Mouse (Mus musculus) MEL (cell line): Measurements from ENCODE around the gene Sowaha. TPM values are rescaled to one million over a fixed set of nuclear protein-coding genes. Genes with fewer than 3 reads are reported as not detected.

Experiments
- DNase-seq: peaks from one replicate; pipeline ENCODE4 v3.0.0; 2011; ENCODE audit warnings: low read depth, low spot score
- H3K27ac ChIP-seq: 2 replicates; pipeline ENCODE4 v1.5.1; 2012; ENCODE audit warnings: low read depth, mild to moderate bottlenecking, control low read depth, low read length, moderate library complexity; ENCODE audit not compliant: control insufficient read depth
- H3K27me3 ChIP-seq, 2 experiments: fragments of 150-350 bp in 1 of 2; sonication (generic) in 1 of 2; 2 replicates each; pipeline ENCODE4 v1.6.1; 2012; ENCODE audit warnings: low read length in 2 of 2, mild to moderate bottlenecking in 2 of 2, improper control_type of control experiment in 1 of 2, moderate library complexity in 1 of 2; ENCODE audit not compliant: insufficient read depth in 2 of 2, control insufficient read depth in 1 of 2
- H3K36me3 ChIP-seq, 2 experiments: 2 replicates each; pipeline ENCODE4 v1.6.1; 2012 to 2014; ENCODE audit warnings: low read length in 2 of 2, improper control_type of control experiment in 1 of 2, inconsistent platforms in 1 of 2, mild to moderate bottlenecking in 1 of 2; ENCODE audit not compliant: insufficient read depth in 2 of 2, control insufficient read depth in 1 of 2
- H3K4me1 ChIP-seq, 2 experiments: fragments of 150-350 bp in 1 of 2; sonication (generic) in 1 of 2; 2 replicates each; pipeline ENCODE4 v1.6.1; 2012; ENCODE audit warnings: low read length in 2 of 2, improper control_type of control experiment in 1 of 2, mild to moderate bottlenecking in 1 of 2; ENCODE audit not compliant: insufficient read depth in 2 of 2, control insufficient read depth in 1 of 2
- H3K4me3 ChIP-seq, 2 experiments: fragments of 150-350 bp in 1 of 2; sonication (generic) in 1 of 2; 2 replicates each; pipeline ENCODE4 v1.5.1; 2012; ENCODE audit warnings: low read depth in 2 of 2, low read length in 2 of 2, mild to moderate bottlenecking in 2 of 2, moderate library complexity in 2 of 2, control low read depth in 1 of 2, improper control_type of control experiment in 1 of 2; ENCODE audit not compliant: control insufficient read depth in 1 of 2, insufficient read depth in 1 of 2
- H3K79me2 ChIP-seq: 2 replicates; pipeline ENCODE4 v1.6.1; 2012; ENCODE audit warnings: mild to moderate bottlenecking, low read length, moderate library complexity; ENCODE audit not compliant: control insufficient read depth, poor library complexity, insufficient read depth
- H3K9ac ChIP-seq: 2 replicates; pipeline ENCODE4 v1.6.1; 2012; ENCODE audit warnings: low read depth, mild to moderate bottlenecking, control low read depth, low read length, moderate library complexity; ENCODE audit not compliant: control insufficient read depth, poor library complexity, severe bottlenecking
- H3K9me3 ChIP-seq: fragments of 150-350 bp; sonication (generic); replicated peaks from 2 replicates; pipeline ENCODE4 v1.6.1; 2012; ENCODE audit warnings: mild to moderate bottlenecking, low read length, improper control_type of control experiment, moderate library complexity; ENCODE audit not compliant: insufficient read depth
- CHD1 ChIP-seq: IDR thresholded peaks from 2 replicates; pipeline ENCODE4 v1.6.1; 2012; ENCODE audit warnings: low read depth, mild to moderate bottlenecking, inconsistent platforms, low read length, improper control_type of control experiment
- ELF1 ChIP-seq: IDR thresholded peaks from 2 replicates; pipeline ENCODE4 v1.6.1; 2014; ENCODE audit warnings: low read depth, mild to moderate bottlenecking, inconsistent platforms, low read length, improper control_type of control experiment, moderate library complexity
- GATA1 ChIP-seq: IDR thresholded peaks from 2 replicates; pipeline ENCODE4 v1.6.1; 2011; ENCODE audit warnings: low read depth, low read length, improper control_type of control experiment
- MYB ChIP-seq: IDR thresholded peaks from 2 replicates; pipeline ENCODE4 v1.6.1; 2011; ENCODE audit warnings: mild to moderate bottlenecking, low read depth, low read length, improper control_type of control experiment
- NRF1 ChIP-seq: IDR thresholded peaks from 2 replicates; pipeline ENCODE4 v1.6.1; 2014; ENCODE audit warnings: low read depth, mild to moderate bottlenecking, inconsistent platforms, low read length, improper control_type of control experiment, moderate library complexity; ENCODE audit not compliant: poor library complexity, insufficient read depth, severe bottlenecking
- POLR2A ChIP-seq, 2 experiments: IDR thresholded peaks; 2 replicates each; pipeline ENCODE4 v1.6.1; 2011 to 2012; ENCODE audit warnings: low read length in 2 of 2, mild to moderate bottlenecking in 2 of 2, control low read depth in 1 of 2, improper control_type of control experiment in 1 of 2, low read depth in 1 of 2, moderate library complexity in 1 of 2; ENCODE audit not compliant: control insufficient read depth in 1 of 2, insufficient read depth in 1 of 2, poor library complexity in 1 of 2
- SMC3 ChIP-seq: IDR thresholded peaks from 2 replicates; pipeline ENCODE4 v1.6.1; 2011; ENCODE audit warnings: low read depth, low read length, improper control_type of control experiment
- TBP ChIP-seq: IDR thresholded peaks from 2 replicates; pipeline ENCODE4 v1.8.0; 2011; ENCODE audit warnings: low read depth, low read length, improper control_type of control experiment
- USF1 ChIP-seq: IDR thresholded peaks from 2 replicates; pipeline ENCODE4 v1.6.1; 2014; ENCODE audit warnings: low read depth, mild to moderate bottlenecking, inconsistent platforms, low read length, improper control_type of control experiment, moderate library complexity
- ZKSCAN1 ChIP-seq: IDR thresholded peaks from 2 replicates; pipeline ENCODE4 v1.6.1; 2012; ENCODE audit warnings: low read depth, mild to moderate bottlenecking, inconsistent platforms, low read length, improper control_type of control experiment, moderate library complexity
- ZMIZ1 ChIP-seq: IDR thresholded peaks from 2 replicates; pipeline ENCODE4 v1.6.1; 2012; ENCODE audit warnings: low read depth, mild to moderate bottlenecking, inconsistent platforms, low read length, improper control_type of control experiment, moderate library complexity
- ZNF384 ChIP-seq: IDR thresholded peaks from 2 replicates; pipeline ENCODE4 v1.6.1; 2012; ENCODE audit warnings: low read depth, mild to moderate bottlenecking, inconsistent platforms, low read length, improper control_type of control experiment
- polyA plus RNA-seq, 2 experiments: library from polyadenylated mRNA; stranded (reverse) in 1 of 2; unstranded in 1 of 2; fragments of >175 nt in 1 of 2; fragments of >200 nt in 1 of 2; gene quantifications; 2 replicates each; pipeline versions ENCODE4 v1.2.1 to v1.2.4; 2012; ENCODE audit warnings: low replicate concordance in 2 of 2, low read depth in 1 of 2; ENCODE audit not compliant: insufficient read length in 2 of 2, insufficient read depth in 1 of 2, missing spikeins in 1 of 2
- total RNA-seq: library from RNA; depleted of rRNA; stranded (reverse); fragments of 300-350 nt; gene quantifications from 2 replicates; pipeline ENCODE4 v1.2.3, GENCODE M21; 2012

Sowaha gene
- total and polyA plus RNA-seq, 3 experiments: not detected

GRCm38 (mm10) chr11:53430300-53430669 lies 49.8 kb downstream of the Sowaha start:
- TF ChIP-seq USF1 (no peak), TBP (no peak), MYB (0 out of 2 replicates have a peak, but pooled peaks have one; percentile 14), SMC3 (no peak), GATA1 (peak; percentile 51), NRF1 (peak; percentile 31; the same call in 1 of the 2 replicates)
- Histone ChIP-seq H3K27ac (peak overlapping the region; percentile 76), H3K36me3 (peaks cover 7 to 30% of the 10 kb centered on the region in 2 experiments), H3K27me3 (no peaks in the 10 kb centered on the region), H3K4me1 (peaks cover 8 to 30% of the 10 kb centered on the region in 2 experiments), H3K9ac (peak overlapping the region; percentile 95), H3K9me3 (no peaks in the 10 kb centered on the region), H3K4me3 (peak overlapping the region; percentile 89 to 94), H3K79me2 (peaks cover 14% of the 10 kb centered on the region)
- DNase-seq: no peak

GRCm38 (mm10) chr11:53429182-53429581 lies 50.9 kb downstream of the Sowaha start:
- H3K4me1 ChIP-seq: peaks cover 8 to 30% of the 10 kb centered on the region in 2 experiments
- DNase-seq: peak; percentile 35
- peak; percentile 54 for TF ChIP-seq ZNF384
- TF ChIP-seq ZKSCAN1: no peak
- no peak for TF ChIP-seq ELF1
- peak; percentile 1; the same call in 1 of the 2 replicates for TF ChIP-seq SMC3
- no peak for TF ChIP-seq TBP
- TF ChIP-seq CHD1: no peak
- peak in 1 of 2 experiments; percentile 8; a peak in 1 of 4 replicates for TF ChIP-seq POLR2A (IDR thresholded peaks at IDR 0.05; ENCODE audit: control insufficient read depth in 1 of 2, insufficient read depth in 1 of 2, low read depth in 1 of 2, low read length in 2 of 2, poor library complexity in 1 of 2)
- H3K27me3 ChIP-seq: no peaks in the 10 kb centered on the region
- peaks cover 14% of the 10 kb centered on the region for H3K79me2 ChIP-seq
- H3K4me3 ChIP-seq: peak overlapping the region; percentile 89 to 94
- peak overlapping the region; percentile 22 for H3K27ac ChIP-seq
- H3K9ac ChIP-seq: peak overlapping the region; percentile 95
- no peaks in the 10 kb centered on the region for H3K9me3 ChIP-seq
- H3K36me3 ChIP-seq: peaks cover 7 to 30% of the 10 kb centered on the region in 2 experiments

GRCm38 (mm10) chr11:53428716-53429057 lies 51.4 kb downstream of the Sowaha start:
- TF ChIP-seq POLR2A (IDR thresholded peaks at IDR 0.05; ENCODE audit: control insufficient read depth in 1 of 2, insufficient read depth in 1 of 2, low read depth in 1 of 2, low read length in 2 of 2, poor library complexity in 1 of 2) (peak in 1 of 2 experiments; percentile 9; a peak in 1 of 4 replicates), ZMIZ1 (no peak)
- no peak overlapping the region for H3K4me3 ChIP-seq
- H3K4me1 ChIP-seq: peaks cover 8 to 28% of the 10 kb centered on the region in 2 experiments
- DNase-seq: no peak
- H3K9me3 ChIP-seq: no peaks in the 10 kb centered on the region
- H3K27ac ChIP-seq: no peak overlapping the region
- H3K27me3 ChIP-seq: no peaks in the 10 kb centered on the region
- no peak overlapping the region for H3K9ac ChIP-seq
- peaks cover 14% of the 10 kb centered on the region for H3K79me2 ChIP-seq
- H3K36me3 ChIP-seq: peaks cover 7 to 28% of the 10 kb centered on the region in 2 experiments
